Mouse (Mus musculus) cerebral cortex, adult 2 months (tissue): ENCODE measurements around the gene Sh3bgrl3.

ENCODE experiments used
- WGBS: fragments of 180-500 bp; shearing (Covaris S2); methylation state at CpG from one replicate; pipeline ENCODE4 v1.1.7; 2018; 5-methylcytosine and 5-hydroxymethylcytosine counted together

Sh3bgrl3 gene

DNA sequence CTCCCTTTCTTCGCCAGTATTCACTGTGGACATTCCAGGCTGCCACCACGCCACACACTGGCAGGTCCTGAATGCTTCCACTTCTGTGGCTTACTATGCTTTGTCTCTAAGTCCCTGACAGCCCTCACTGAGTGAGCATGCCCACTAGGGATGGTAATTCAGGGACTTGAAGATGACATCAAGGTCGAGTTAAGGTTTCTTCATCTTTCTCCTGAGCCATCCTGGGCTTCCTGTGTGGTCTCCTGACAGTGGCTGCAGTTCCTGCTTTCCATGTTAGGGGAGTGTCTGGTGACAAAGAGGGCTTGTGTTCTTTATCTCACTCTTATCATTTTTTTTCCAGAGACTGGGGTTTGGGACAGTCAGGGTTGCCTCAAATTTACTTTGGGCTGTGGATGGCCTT lies 17.9 kb downstream of the Sh3bgrl3 start:
- 71% methylated on average over 3 of the region's 3 CpGs for WGBS

DNA sequence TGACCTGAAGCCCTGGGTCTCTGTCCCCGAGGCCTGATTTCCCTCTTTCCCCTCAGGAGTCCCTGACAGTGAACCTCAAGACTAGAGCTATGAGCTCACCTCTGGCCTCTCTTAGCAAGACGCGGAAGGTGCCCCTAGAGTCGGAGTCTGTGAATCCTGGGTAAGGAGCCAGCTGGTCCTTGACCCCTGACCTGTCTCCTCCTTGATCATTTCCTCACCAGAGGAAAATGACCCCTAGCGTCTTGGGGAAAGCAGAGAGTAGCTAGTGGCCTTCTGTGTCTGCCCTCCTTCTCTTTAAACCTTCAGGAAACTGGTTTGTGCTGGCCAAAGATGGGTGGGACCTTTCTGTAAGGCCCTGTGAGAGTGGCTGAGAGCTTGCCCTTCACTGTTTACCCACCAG lies 20.4 kb downstream of the Sh3bgrl3 start:
- WGBS = 76% methylated on average over 5 of the region's 5 CpGs

DNA sequence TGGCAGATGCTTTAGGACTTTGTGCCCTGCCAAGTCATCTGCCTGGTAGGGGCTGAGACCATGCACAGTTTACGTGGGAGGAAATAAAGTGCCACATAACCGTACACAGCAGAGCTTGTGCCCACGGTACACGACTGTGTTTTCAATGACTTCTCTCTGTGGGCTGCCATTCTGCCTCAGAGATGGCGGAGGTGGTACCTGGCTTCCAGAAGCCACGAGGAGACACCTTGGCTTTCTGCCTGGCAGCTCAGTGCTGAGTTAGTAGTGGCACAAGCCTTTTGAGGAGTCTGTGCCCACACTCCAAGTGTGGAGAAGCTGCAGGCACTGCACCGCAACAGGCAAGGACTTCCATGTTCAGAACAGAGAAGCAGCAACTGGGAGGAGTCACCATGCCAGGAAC lies 20.9 kb downstream of the Sh3bgrl3 start:
- WGBS = 47% methylated on average over 7 of the region's 7 CpGs

DNA sequence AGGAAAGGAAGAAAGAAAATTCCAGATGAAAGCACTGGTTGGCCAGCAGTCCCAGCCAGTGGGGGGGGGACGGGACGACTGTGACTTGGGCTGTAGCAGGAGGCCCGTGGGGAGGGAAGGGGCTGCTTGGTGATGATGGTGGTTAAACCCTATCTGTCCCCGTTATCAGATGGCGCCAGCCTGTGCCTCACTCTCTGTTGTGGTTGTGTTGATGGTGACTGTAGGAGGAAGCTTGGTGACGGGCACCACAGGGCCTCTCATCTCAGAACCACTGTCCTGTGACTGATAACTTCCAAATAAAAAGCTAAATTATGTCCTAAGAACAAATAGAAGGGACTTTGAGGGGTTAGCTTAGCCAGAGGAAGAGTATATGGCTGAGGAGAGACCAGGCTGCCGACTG lies 22.5 kb downstream of the Sh3bgrl3 start:
- WGBS = 80% methylated on average over 7 of the region's 7 CpGs

DNA sequence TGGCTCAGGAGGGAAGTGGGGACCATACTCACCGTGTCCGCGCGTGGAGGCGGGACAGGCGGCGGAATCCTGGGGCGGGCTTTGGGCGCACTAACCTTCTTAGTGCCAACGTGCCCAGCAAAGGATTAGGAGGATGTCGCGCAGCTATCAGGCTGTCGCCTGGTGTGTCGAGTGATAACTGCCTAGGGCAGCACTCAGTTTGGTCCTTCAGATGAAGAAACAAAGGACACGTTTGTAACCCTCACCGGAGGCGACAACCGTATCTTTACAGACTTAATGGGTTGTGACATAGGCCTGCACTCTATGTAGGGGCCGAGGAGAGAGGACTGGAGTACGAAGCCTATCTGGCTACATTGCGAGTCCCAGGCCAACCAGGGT lies 25.9 kb downstream of the Sh3bgrl3 start:
- 6% methylated on average over 21 of the region's 21 CpGs for WGBS

DNA sequence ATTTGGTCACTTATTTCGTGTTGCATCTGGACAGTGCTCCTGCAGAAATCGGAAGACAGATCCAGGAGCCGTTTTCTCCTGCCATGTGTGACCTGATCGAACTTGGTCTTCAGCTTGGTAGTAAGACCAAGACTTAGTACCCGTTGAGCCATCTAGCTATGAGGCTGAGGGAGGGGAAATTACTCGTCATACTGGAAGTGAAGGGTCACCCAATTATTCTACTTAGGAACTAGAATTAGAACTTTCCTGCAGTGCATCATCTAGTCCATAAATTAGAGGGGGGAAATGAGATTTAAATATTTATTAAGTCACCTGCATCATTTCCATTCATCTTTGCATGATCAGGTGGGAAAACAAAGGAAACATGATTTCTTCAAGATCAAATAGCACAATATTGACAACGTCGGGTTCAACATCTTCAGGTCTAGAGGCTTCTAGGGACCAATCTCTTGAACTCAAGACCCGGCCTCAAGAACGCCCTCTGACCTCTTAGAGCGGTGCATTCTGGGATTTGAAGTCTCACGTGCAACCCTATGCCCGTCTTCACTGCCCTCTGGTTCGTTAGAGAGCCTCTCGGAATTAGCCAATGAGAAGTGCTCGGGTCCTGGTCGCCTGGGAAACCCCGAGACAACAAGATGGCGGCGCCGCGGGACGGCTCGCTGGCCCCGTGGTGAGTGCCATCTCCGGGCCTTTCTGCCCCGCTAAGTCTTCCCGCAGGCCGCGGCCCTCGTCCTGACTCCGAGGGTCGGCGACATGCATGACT lies 26.4 kb downstream of the Sh3bgrl3 start, which contains the start of gene Ubxn11:
Ubxn11 (plus strand) TSS at position 592 of the 763 bp plus-strand sequence.
- 18% methylated on average over 34 of the region's 34 CpGs for WGBS

DNA sequence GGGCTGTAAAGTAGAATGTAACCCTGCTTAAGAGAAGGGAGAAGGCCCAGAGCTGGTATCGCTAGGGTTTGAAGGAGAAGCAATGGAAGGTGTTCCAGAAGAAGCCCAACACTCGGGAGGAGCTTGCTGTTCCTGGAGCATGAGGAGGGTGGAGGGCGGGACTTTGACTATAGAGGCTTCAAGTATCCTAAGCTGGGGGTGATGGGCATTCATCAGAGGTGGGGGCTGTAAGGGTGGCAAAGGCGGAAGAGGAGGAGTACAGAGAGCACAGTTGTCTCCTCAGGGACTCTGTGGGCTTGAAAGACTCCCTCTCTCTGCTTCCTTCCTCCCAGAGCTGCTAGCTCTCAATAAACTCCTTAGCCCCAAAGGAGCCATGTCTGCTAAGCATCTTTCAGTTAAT lies 28.3 kb downstream of the Sh3bgrl3 start:
- 83% methylated on average over 4 of the region's 4 CpGs for whole genome bisulfite sequencing

DNA sequence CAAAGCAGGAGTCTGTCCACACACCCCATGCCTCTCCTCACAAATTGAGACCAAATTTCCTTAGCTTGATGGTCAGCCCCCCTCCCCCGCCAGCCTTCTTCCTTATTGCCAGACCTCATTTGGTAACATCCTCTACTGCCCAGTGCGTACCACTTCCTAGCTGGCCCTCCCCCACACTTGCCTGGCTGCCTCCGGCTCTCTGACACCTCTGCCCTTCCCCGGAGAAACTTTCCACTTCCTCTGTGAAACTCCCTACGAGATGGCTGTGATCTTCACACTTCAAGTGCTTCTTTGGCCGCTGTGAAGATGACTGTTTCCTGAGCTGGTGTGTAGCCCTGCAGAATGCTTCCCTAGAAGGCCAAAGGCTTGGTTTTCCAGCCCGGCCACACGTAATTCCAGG lies 30.0 kb downstream of the Sh3bgrl3 start:
- WGBS = 74% methylated on average over 8 of the region's 8 CpGs

DNA sequence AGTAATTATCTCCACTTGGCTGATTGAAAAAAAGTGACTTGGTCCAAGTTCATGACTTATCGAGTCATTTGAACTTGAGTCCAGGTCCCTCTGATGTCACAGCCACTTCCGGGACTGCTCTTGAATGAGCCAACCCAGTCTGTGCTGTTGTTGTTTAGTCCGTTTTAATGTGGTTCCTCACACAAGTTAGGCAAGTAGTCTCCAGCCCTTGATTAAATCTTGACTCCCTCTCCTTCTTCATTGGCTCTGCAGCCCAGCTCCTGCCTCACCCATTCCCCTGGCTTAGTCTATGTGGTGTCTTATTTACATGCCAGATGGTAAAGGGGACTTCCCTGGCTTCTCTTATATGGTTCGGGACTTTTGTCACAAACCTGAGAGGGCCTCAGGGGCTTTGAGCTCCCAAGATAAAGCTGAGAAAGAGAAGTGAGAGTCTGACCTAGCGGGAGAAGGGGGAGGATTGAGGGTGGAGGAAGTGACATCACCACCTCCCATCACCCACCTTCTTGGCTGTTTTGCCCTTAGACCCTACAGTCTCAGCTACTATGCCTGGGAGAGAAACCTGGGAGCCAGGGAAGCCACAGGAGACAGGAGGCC lies 31.5 kb downstream of the Sh3bgrl3 start:
- WGBS = 79% methylated on average over 5 of the region's 5 CpGs

DNA sequence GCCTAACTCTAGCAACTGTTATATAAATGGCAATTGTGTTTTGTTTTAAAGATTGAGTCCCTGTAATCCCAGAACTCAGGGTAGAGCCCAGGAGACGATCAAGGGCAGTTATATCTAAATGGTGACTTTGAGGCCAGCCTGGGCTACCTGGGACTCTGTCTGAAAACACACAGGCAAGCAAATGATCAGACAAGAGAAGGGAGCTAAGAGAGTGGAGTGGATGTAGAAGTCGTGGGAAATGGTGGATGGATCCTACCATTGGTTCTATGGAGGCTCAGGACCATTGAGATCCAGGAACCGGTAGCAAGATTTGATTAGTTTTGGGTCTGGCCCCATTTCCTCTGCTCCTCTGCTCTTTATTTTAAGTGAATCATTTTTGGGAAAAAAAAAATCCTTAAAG lies 32.5 kb downstream of the Sh3bgrl3 start:
- 80% methylated on average over 3 of the region's 3 CpGs for WGBS

DNA sequence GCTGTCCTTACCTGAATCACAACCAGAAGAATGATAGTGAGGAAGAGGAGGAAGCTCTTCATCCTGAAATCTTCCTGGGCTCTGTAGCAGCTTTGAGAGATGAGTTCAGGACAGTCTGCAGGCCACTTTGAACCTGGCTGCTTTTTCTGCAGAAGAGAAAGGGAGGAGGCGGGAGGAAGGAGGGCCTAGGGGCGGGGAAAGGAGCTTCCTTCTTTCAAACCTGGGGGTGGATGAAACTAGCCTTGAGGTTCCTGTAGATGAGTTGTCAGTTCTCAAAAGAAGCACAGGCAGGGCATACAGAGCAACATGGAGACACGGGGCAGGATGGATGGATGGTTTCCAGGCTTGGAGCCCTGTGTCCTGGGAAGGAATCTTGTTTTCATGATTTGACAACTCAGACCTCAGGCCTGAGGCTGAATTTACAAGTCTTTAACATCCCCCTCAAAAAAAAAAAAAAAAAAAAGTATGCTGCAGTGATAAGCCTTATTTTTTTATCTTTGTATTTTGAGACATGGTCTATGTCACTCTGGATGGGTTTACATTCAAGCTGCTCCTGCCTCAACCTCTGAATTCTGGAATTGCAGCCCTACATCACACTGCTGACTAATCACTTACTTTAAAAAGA lies 33.6 kb downstream of the Sh3bgrl3 start, which contains the start of gene Cd52:
Cd52 (minus strand) TSS at position 160 of the 625 bp plus-strand sequence.
- 65% methylated on average over 3 of the region's 3 CpGs for WGBS

DNA sequence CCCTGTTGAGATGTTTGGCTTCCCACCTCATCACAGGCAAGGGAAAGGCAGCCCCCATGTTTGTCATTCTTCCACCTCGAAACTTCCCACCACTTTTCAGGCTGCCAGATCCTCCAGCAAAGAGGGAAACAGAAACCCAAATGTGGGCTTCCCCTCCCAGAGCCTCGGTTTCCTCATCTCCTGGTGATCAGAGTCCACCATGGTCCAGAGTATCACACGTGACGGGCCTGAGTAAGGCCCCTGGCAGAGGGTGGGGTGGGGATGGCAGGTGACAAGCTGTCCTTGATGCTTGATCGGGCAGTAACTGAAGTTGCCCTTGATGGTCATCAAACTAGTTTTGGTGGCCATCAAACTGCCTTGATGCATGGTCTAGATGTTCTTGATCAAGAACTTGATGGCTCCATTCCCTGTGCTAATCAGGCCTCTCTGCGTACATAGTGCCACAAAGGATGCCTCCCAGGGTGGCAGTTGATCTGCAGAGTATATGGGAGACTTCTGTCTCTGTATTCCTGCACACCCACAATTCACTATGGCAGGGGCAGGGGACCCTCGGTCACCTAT lies 34.5 kb downstream of the Sh3bgrl3 start:
- WGBS = 84% methylated on average over 7 of the region's 7 CpGs

DNA sequence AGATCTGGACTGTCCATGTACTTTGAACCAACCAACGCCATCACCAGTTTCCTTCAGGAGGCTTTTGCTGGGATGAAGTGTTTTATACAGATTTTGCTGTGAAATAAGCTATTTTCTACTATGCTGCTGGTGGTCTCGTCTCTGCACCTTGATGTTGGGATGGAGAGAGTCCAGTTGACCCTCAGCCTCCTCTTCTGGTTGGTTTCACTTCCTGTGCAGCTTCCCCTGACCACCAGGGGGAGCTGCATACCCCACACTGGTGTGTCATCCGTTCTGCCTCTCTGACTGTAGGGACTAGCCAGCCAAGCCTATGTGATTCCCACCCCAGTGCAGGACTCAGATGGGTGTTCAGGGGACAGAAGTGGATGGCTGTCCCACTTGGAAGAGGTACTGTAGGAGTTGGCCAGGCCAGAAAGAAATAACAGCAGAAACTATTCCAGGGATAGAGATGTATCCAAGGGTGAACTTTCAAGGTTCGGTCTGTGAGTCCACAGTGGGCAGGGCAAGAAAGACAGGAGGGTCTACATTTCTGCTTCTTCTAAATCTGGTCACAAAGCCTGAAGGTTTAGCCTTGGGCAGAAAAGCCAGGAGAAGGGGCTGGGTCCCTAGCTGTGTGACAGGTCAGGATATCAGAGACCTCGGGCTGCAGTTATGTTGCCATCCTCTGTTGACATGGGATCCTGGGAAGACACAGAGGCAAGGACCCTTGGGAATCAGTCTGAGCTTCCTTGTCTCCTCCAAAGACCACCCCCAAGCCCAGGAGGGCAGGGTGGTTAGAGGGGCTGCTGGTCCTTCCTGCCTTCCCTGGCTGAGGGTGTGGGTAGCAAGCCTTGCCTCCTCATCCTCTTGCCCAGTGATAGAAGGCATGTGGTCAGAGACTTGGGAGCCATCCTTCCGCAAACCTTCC lies 36.0 kb downstream of the Sh3bgrl3 start:
- WGBS = 74% methylated on average over 6 of the region's 6 CpGs

DNA sequence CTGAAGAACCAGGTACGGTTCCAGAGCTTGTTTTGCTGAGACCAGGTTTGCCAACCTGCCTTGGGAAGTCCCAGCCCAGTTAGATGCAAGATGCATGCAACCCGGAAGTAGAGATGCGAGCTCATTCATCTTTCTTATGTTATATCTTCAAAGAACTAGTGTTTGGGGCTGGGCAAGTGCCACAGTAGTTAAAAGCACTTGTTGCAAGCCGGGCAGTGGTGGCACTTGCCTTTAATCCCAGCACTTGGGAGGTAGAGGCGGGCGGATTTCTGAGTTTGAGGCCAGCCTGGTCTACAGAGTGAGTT lies 37.4 kb downstream of the Sh3bgrl3 start:
- WGBS = 91% methylated on average over 6 of the region's 6 CpGs

DNA sequence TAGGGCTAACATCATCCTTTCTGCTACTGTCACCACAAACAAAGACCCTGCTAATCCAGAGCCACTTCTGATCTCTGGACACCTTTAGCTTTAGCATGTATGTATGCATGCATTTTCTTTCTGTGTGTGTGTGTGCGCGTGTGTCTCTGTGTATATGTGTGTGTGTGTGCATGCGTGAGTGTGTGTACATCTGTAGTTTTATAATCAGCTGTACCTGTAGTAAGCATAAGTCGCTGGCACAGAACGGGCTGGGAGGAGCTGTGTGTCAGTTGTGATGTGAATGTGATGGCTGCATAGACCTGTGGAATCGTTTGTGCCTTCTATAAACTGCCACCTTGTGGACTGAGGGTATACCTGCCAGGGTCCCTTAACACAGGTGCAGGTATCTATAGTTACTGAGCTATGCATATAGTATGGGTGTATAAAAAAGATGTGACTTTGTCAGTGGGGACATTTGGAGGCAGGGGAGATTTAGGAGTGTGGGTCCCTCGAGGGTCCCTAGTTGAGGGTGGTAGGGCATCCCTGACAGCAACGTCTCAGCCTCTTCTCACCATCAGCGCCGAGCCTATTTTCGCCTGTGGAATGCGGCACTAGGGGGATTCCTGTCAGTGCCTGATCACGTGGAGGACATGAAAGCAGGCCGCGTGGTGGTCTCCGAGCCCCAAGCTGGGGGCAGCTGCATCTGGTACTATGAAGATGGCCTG lies 37.9 kb downstream of the Sh3bgrl3 start:
- 86% methylated on average over 16 of the region's 16 CpGs for WGBS

DNA sequence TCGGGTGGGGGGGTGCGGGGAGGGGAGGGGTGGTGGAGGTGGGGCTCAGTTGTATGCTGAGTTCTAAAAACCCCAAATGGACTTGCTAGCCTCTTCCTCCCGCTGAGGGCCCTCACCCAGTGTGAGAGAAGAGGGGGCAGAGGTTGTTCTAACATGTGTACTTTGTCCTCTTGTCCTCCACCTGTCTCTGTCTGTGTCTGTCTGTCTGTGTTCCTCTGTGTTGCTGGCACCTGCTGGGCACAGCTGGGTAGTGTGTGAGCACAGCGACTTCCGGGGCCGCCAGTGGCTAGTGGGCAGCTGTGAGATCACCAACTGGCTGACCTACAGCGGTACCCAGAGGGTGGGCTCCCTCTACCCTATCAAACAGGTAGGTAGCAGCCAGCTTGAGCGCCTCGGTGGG lies 39.6 kb downstream of the Sh3bgrl3 start:
- 83% methylated on average over 9 of the region's 9 CpGs for WGBS

DNA sequence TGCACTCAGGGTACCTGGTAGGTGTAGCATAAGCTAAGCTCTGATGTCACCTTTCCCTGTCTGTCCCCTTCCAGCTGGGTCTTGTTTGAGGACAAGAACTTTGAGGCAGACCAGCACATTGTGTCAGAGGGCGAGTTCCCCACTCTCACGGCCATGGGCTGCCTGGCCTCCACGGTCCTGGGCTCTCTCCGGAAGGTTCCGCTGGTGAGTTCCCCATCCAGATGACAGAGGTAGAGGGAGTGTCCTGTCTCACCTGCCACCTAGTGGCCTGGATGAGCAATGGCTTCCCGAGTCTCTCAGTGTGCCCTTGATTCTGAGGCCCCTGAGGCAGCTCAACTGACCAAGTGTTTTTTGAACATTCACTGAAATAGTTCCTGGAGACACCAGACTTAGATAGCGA lies 41.2 kb downstream of the Sh3bgrl3 start:
- 44% methylated on average over 7 of the region's 7 CpGs for WGBS

DNA sequence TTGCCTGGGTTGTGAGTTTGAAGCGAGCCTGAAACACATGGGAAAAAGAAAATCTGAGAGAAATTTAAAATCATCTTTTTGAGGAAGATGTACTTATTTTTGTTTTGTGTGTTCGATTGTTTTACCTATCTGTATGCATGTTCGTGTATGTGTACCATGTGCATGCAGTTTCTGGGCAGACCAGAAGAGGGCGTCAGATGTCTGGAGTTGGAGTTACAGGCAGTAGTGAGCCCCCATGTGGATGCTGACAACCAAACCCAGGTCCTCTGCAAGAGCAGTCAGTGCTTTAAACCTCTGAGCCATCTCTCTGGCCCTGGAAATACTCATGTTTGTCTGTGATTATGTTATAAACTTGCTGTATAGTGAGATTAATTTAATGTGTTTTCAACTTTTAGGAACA lies 43.6 kb downstream of the Sh3bgrl3 start:
- 86% methylated on average over 4 of the region's 4 CpGs for WGBS

DNA sequence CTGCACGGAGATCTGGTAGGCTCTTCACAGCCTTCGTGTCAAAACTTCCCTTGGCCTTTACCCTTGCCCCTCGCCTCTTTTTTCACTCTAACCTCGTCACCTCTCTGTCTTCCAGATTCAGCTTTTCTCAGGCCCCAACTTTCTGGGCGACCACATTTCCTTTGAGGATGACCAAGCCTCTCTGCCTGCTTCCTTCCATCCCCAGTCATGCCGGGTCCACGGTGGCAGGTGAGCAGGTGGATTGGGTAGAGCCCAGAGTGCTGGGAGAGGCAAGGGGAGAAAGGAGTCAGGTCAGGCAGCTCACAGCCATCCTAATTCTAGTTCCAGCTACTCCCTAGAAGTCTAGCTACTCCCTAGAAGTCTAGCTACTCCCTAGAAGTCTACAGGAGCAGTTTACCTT lies 46.1 kb downstream of the Sh3bgrl3 start:
- 19% methylated on average over 7 of the region's 7 CpGs for WGBS

DNA sequence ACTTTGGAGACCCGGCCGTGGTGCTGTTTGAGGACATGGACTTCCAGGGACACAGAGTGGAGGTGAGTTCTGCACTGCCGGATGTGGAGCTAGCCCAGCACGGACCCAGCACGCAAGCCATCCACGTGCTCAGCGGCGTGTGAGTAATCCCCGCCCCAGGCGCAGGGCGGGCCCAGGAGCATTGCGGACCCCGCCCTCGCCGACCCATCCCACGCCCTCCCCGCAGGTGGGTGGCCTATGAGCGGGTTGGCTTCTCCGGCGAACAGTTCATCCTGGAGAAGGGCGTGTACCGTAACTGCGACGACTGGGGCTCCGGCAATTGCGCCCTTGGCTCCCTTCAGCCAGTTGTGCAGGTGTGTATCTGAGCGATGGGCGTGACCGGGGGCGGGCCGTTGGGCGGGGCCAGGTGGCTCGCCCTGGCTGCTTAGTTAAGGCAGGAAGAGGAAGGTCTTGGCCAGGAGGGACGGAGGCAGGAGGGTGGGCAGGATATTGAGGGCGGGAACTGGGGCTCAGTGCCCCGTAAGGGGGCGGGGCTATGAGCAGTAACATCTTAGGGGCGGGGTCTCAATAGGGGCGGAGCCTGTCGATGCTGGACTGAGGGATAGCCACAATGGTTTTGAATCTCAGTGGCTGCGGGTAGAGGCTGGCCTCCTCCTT lies 46.7 kb downstream of the Sh3bgrl3 start:
- under 1% methylated on average over 41 of the region's 41 CpGs for WGBS

DNA sequence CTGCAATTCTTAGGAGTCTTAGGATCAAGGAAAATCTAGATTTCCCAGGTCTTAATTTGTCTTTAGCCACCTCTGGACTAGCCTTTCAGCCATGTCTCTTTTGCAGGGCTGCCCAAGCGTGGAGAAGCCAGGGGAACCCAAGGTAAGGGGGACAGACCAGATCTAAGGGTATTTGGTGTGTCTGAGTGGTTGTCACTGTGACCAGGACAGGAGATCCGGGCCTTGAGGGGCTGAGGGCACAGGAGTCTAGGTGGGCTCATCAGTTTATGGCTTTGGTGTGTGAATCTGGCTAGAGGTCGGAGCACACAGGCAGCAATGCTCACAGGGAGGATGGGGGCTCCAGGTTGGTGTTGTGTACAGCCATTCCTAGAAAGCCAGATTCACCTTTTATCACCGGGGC lies 47.9 kb downstream of the Sh3bgrl3 start:
- WGBS = 91% methylated on average over 4 of the region's 4 CpGs
